Mouse (Mus musculus): ENCODE results near the gene Agl. TPM values are rescaled to one million over a fixed set of nuclear protein-coding genes. Genes with fewer than 3 reads are reported as not detected.
"Not testable (repeated sequence)": the region's sequence is repeated elsewhere in the genome, so short reads cannot be mapped to it uniquely, and the experiment has no call there.

The Agl gene
- polyA plus RNA-seq, 1 experiment from 2014 or later, result 12.7 TPM

- not testable (repeated sequence) for H3K27me3 ChIP-seq; H3K9me3 ChIP-seq (replicated peaks); H3K4me3 ChIP-seq; ATAC-seq; H3K27ac ChIP-seq; H3K4me2 ChIP-seq; H3K4me1 ChIP-seq; H3K9ac ChIP-seq; H3K36me3 ChIP-seq (ENCODE audit: poor library complexity, severe bottlenecking)
- WGBS, result 83% methylated on average over 6 of the region's 6 CpGs
Observed at GRCm38 (mm10) chr3:116810351-116810750, 2.4 kb upstream of the Agl start.

GRCm38 (mm10) chr3:116809221-116809620, 1.3 kb upstream of the Agl start:
- no peaks in the 10 kb centered on the region for H3K27me3 ChIP-seq
- H3K27ac ChIP-seq, result no peak overlapping the region
- H3K36me3 ChIP-seq (ENCODE audit: poor library complexity, severe bottlenecking), result no peaks in the 10 kb centered on the region
- no peak overlapping the region for H3K9ac ChIP-seq
- no peak overlapping the region for H3K4me2 ChIP-seq
- H3K9me3 ChIP-seq (replicated peaks), result no peaks in the 10 kb centered on the region
- no peak overlapping the region for H3K4me3 ChIP-seq
- H3K4me1 ChIP-seq, result peaks cover 16% of the 10 kb centered on the region
- WGBS, result 95% methylated on average over 6 of the region's 6 CpGs
- no peak for ATAC-seq

DNA sequence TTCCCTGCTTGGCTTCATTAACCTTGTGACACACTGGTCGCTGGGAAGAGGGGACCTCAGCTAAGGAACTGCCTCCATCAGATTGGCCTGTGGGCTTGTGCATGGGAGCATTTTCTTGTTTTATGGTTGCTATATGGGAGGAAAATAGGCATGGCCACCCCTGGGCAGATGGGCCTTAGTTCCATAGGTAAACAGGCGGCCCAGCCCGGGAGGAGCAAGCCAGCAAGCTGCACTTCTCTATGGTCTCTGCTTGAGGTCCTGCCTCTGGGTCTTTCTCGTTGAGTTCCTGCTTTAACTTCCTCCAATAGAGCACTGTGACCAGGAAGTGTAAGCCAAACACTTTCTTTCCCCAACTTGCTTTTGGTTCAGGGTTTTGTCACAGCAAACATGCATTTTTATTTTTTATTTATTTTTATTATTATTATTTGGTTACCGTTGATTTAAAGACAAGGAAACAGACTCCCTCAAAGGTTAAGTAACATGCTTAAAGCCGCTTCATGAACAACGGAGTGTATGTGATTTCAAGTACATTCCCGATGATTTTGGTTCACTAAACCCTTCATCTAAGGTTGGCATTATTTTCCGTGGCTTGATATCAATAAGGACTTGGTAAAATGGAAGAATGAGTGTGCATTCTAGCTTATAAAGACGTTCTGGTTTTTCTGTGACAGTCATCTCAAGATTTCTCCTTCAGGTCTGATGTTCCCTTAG, 696 bp upstream of the Agl start:
- no peaks in the 10 kb centered on the region for H3K36me3 ChIP-seq (ENCODE audit: poor library complexity, severe bottlenecking)
- H3K4me1 ChIP-seq, result peaks cover 16% of the 10 kb centered on the region
- H3K27me3 ChIP-seq, result no peaks in the 10 kb centered on the region
- no peak overlapping the region; the same call in 1 of the 2 replicates for H3K27ac ChIP-seq
- H3K4me3 ChIP-seq, result peak overlapping the region; percentile 68
- peak; percentile 56 for ATAC-seq
- WGBS, result 67% methylated on average over 10 of the region's 10 CpGs
- peak overlapping the region; percentile 71 for H3K4me2 ChIP-seq
- H3K9me3 ChIP-seq (replicated peaks), result no peaks in the 10 kb centered on the region
- H3K9ac ChIP-seq, result peak overlapping the region; percentile 80

DNA sequence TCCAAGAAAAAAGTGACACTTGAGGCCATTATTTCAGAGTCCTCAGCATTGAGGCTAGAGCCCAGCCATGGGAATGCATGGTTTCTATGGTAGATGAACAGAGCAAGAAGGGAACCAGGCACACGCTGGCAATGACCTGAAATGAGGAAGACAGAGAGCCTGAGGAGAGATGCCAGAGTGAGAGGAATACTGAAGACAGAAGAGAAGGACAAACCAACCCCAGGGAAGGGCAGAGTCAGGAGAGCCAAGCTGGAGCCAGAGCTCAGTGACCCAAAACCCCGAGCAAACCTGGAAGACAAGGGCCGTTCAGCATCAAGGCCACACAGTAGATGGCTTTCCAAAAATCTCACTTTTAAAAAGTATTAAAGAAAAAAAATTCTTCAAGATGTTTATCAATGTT, 2.1 kb downstream of the Agl start:
- no peak overlapping the region for H3K4me3 ChIP-seq
- 85% methylated on average over 3 of the region's 3 CpGs for WGBS
- no peaks in the 10 kb centered on the region for H3K27me3 ChIP-seq
- H3K4me1 ChIP-seq, result peaks cover 16% of the 10 kb centered on the region
- H3K9ac ChIP-seq, result no peak overlapping the region
- H3K36me3 ChIP-seq (ENCODE audit: poor library complexity, severe bottlenecking), result peaks cover 5% of the 10 kb centered on the region; the same call in 1 of the 2 replicates
- H3K9me3 ChIP-seq (replicated peaks), result no peaks in the 10 kb centered on the region
- no peak overlapping the region for H3K27ac ChIP-seq
- ATAC-seq, result no peak
- no peak overlapping the region for H3K4me2 ChIP-seq

DNA sequence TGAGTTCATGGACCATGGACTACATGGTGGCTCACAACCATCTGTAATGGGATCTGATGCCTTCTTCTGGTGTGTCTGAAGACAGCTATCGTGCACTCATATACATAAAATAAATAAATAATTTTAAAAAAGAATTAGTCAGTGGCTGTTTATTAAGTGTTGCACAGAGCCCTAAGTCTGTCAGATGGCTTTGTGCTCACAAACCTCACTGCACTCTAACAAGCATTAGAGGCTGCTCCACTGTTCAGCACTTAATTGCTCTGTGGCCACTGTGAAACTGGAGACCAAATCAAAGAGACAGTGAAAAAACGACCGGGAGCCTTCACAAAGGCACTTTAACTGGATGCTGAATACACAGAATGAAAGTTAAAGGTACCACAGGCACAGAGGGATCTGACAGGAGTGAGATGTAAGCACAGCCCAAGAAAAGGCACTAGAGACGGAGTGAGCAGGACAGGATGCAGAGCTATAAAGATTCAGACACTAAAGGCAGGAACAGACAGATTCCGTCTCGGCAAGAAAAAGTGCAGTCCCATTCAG, 3.1 kb downstream of the Agl start:
- ATAC-seq, result no peak
- 13% methylated on average over 6 of the region's 6 CpGs for WGBS
- H3K27me3 ChIP-seq, result no peaks in the 10 kb centered on the region

GRCm38 (mm10) chr3:116801755-116802154, 6.2 kb downstream of the Agl start:
- ATAC-seq, result no peak
- Histone ChIP-seq H3K4me2 (no peak overlapping the region), H3K9me3 (replicated peaks) (no peaks in the 10 kb centered on the region), H3K36me3 (ENCODE audit: poor library complexity, severe bottlenecking) (peaks cover 19% of the 10 kb centered on the region; the same call in 1 of the 2 replicates), H3K4me1 (peaks cover 12% of the 10 kb centered on the region), H3K4me3 (no peak overlapping the region), H3K27ac (no peak overlapping the region), H3K27me3 (no peaks in the 10 kb centered on the region), H3K9ac (no peak overlapping the region)
- WGBS, result 83% methylated on average over 8 of the region's 8 CpGs

More for the DNA sequence above, 3.1 kb downstream of the Agl start:
- peak overlapping the region; percentile 6; the same call in 1 of the 2 replicates for H3K27ac ChIP-seq
- H3K36me3 ChIP-seq (ENCODE audit: poor library complexity, severe bottlenecking), result peaks cover 5% of the 10 kb centered on the region; the same call in 1 of the 2 replicates
- no peak overlapping the region for H3K4me3 ChIP-seq
- peak overlapping the region; percentile 47 for H3K4me2 ChIP-seq
- H3K9me3 ChIP-seq (replicated peaks), result no peaks in the 10 kb centered on the region
- peak overlapping the region; percentile 40 for H3K9ac ChIP-seq
- peaks cover 16% of the 10 kb centered on the region for H3K4me1 ChIP-seq

DNA sequence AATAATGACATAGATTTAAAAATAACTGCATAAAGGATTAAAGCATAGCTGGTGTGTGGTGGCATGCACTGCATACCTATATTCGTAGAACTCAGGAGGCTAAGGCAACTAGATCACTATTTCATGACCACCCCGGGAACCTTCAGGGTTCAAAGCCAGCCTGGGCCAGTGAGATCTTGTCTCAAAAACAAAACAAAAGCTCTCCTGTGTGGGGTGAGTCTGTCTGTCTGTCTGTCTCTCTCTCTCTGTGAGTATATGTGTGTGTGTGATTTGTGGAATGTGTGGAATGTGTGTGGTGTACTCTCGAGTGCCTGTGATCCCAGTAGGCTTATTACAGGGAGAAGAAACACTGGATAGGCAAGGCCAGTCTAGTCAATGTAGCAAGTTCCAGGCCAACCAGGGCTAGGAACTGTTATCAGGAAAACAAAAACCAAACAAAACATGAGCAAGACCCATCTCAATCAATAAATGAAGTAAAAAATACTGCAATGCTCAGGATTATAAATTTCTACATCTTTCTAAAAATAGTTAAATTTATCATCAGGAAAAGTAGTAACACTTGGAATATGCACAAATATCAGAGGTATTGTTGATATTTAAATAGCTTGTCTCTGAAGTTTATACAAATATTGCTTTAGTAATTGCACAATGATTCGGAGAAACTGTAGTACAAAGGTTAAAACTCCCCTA, 9.0 kb downstream of the Agl start:
- Histone ChIP-seq H3K4me1 (no peaks in the 10 kb centered on the region), H3K9ac (no peak overlapping the region), H3K36me3 (ENCODE audit: poor library complexity, severe bottlenecking) (peaks cover 32% of the 10 kb centered on the region; the same call in 1 of the 2 replicates), H3K9me3 (replicated peaks) (no peaks in the 10 kb centered on the region), H3K27me3 (no peaks in the 10 kb centered on the region), H3K4me3 (no peak overlapping the region), H3K4me2 (no peak overlapping the region), H3K27ac (no peak overlapping the region)
- 83% methylated on average over 4 of the region's 4 CpGs for WGBS
- no peak for ATAC-seq

GRCm38 (mm10) chr3:116788851-116789250, 19.1 kb downstream of the Agl start:
- no peak for ATAC-seq
- no peaks in the 10 kb centered on the region for H3K27me3 ChIP-seq
- H3K9me3 ChIP-seq (replicated peaks), result no peaks in the 10 kb centered on the region
- no peaks in the 10 kb centered on the region for H3K4me1 ChIP-seq
- H3K9ac ChIP-seq, result no peak overlapping the region
- no peak overlapping the region for H3K4me2 ChIP-seq
- no peak overlapping the region for H3K27ac ChIP-seq
- 87% methylated on average over 5 of the region's 5 CpGs for WGBS
- H3K36me3 ChIP-seq (ENCODE audit: poor library complexity, severe bottlenecking), result peaks cover 77% of the 10 kb centered on the region
- H3K4me3 ChIP-seq, result no peak overlapping the region

GRCm38 (mm10) chr3:116786543-116786942, 21.4 kb downstream of the Agl start:
- no peak overlapping the region for H3K9ac ChIP-seq
- H3K9me3 ChIP-seq (replicated peaks), result no peaks in the 10 kb centered on the region
- H3K4me3 ChIP-seq, result no peak overlapping the region
- no peak overlapping the region for H3K27ac ChIP-seq
- 86% methylated on average over 9 of the region's 9 CpGs for WGBS
- H3K4me1 ChIP-seq, result no peaks in the 10 kb centered on the region
- no peak for ATAC-seq
- peaks cover 77% of the 10 kb centered on the region for H3K36me3 ChIP-seq (ENCODE audit: poor library complexity, severe bottlenecking)
- no peak overlapping the region for H3K4me2 ChIP-seq
- H3K27me3 ChIP-seq, result no peaks in the 10 kb centered on the region

- Histone ChIP-seq H3K4me1 (no peaks in the 10 kb centered on the region), H3K36me3 (ENCODE audit: poor library complexity, severe bottlenecking) (peaks cover 78% of the 10 kb centered on the region), H3K27ac (no peak overlapping the region), H3K4me3 (no peak overlapping the region), H3K27me3 (no peaks in the 10 kb centered on the region), H3K9me3 (replicated peaks) (no peaks in the 10 kb centered on the region), H3K4me2 (no peak overlapping the region), H3K9ac (no peak overlapping the region)
- ATAC-seq, result no peak
- 93% methylated on average over 8 of the region's 8 CpGs for WGBS
Observed at GRCm38 (mm10) chr3:116785820-116786219, 22.1 kb downstream of the Agl start.

- H3K4me2 ChIP-seq, result no peak overlapping the region
- no peaks in the 10 kb centered on the region for H3K4me1 ChIP-seq
- H3K9ac ChIP-seq, result no peak overlapping the region
- ATAC-seq, result no peak
- H3K4me3 ChIP-seq, result no peak overlapping the region
- no peaks in the 10 kb centered on the region for H3K27me3 ChIP-seq
- peaks cover 77% of the 10 kb centered on the region for H3K36me3 ChIP-seq (ENCODE audit: poor library complexity, severe bottlenecking)
- WGBS, result 96% methylated on average over 8 of the region's 8 CpGs
- no peaks in the 10 kb centered on the region for H3K9me3 ChIP-seq (replicated peaks)
- no peak overlapping the region for H3K27ac ChIP-seq
Observed at GRCm38 (mm10) chr3:116784811-116785210, 23.2 kb downstream of the Agl start.

GRCm38 (mm10) chr3:116784290-116784689, 23.7 kb downstream of the Agl start:
- no peaks in the 10 kb centered on the region for H3K27me3 ChIP-seq
- H3K36me3 ChIP-seq (ENCODE audit: poor library complexity, severe bottlenecking), result peaks cover 78% of the 10 kb centered on the region
- 93% methylated on average over 12 of the region's 12 CpGs for WGBS
- H3K9me3 ChIP-seq (replicated peaks), result no peaks in the 10 kb centered on the region
- no peak for ATAC-seq
- H3K4me1 ChIP-seq, result no peaks in the 10 kb centered on the region
- no peak overlapping the region for H3K4me2 ChIP-seq
- no peak overlapping the region for H3K27ac ChIP-seq
- no peak overlapping the region for H3K4me3 ChIP-seq
- no peak overlapping the region for H3K9ac ChIP-seq
